Mouse (Mus musculus) hindbrain, embryonic 14.5 days (tissue): ENCODE measurements around the gene Zdhhc7. TPM values are rescaled to one million over a fixed set of nuclear protein-coding genes. Genes with fewer than 3 reads are reported as not detected.

Experiments used
- ATAC-seq: fragments of 200-750 bp; cut with Nextera tagmentation; 2 replicates; pipeline ENCODE4 v1.8.0; 2017; ENCODE audit warnings: moderate number of reproducible peaks, mild to moderate bottlenecking, moderate TSS enrichment, moderate library complexity; ENCODE audit not compliant: low FRiP score
- DNase-seq: peaks from one replicate; pipeline ENCODE4 v3.0.0-alpha.2; 2015; ENCODE audit warnings: low spot score
- H3K27ac ChIP-seq: fragments of 300-500 bp; sonication (generic); 2 replicates; pipeline ENCODE4 v1.5.1; 2014; ENCODE audit warnings: mild to moderate bottlenecking, moderate library complexity
- H3K27me3 ChIP-seq: fragments of 300-500 bp; sonication (generic); 2 replicates; pipeline ENCODE4 v1.6.1; 2014; ENCODE audit warnings: mild to moderate bottlenecking, low read length, mixed read lengths; ENCODE audit not compliant: control insufficient read depth, insufficient read depth
- H3K36me3 ChIP-seq: fragments of 300-500 bp; sonication (generic); replicated peaks from 2 replicates; pipeline ENCODE4 v1.6.1; 2014; ENCODE audit not compliant: control insufficient read depth, insufficient read depth
- H3K4me1 ChIP-seq: fragments of 300-500 bp; sonication (generic); replicated peaks from 2 replicates; pipeline ENCODE4 v1.6.1; 2014; ENCODE audit warnings: antibody characterized with exemption, low read length, mixed read lengths; ENCODE audit not compliant: control insufficient read depth, insufficient read depth
- H3K4me2 ChIP-seq: fragments of 300-500 bp; sonication (generic); replicated peaks from 2 replicates; pipeline ENCODE4 v1.6.1; 2014; ENCODE audit warnings: mild to moderate bottlenecking, moderate library complexity
- H3K4me3 ChIP-seq: fragments of 300-500 bp; sonication (generic); replicated peaks from 2 replicates; pipeline ENCODE4 v1.5.1; 2014; ENCODE audit warnings: mild to moderate bottlenecking, low read length
- H3K9ac ChIP-seq: fragments of 300-500 bp; sonication (generic); 2 replicates; pipeline ENCODE4 v1.6.1; 2014
- H3K9me3 ChIP-seq: fragments of 300-500 bp; sonication (generic); 2 replicates; pipeline ENCODE4 v1.6.1; 2016; ENCODE audit warnings: low read length; ENCODE audit not compliant: control insufficient read depth
- WGBS: fragments of 180-500 bp; shearing (Covaris S2); extraction: QIAGEN DNeasy Blood & Tissue Kit; methylation state at CpG from one replicate; pipeline ENCODE4 v1.1.7; 2014; 5-methylcytosine and 5-hydroxymethylcytosine counted together
- polyA plus RNA-seq: library from polyadenylated mRNA; unstranded; fragments of >200 nt; fragmentation: Nextera tagmentation; extraction: Ambion mirVana; gene quantifications from 2 replicates; pipeline ENCODE4 v1.2.1, GENCODE M21; 2014

Zdhhc7 gene
- polyA plus RNA-seq, 1 experiment from 2014 or later = 26.4 TPM

DNA sequence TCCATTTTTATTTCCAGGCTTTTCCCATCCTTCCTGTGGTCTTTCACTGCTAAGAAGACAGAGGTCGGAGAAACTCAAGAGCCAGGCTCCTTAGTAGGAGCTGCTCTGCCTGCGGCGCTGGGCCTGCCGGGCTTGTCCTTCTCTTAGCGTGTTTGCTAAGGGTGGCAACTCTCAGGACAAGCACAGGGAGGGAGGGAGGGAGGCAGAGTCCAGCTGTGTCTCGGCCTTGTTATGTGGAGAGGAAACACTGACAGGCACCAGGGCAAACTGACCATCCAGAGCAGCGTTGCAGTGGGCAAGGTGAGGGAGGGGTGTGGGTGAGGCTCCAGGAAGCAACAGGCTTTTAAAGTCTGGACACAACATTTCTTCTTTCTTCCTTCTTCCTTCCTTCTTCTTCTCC is 11.8 kb downstream of the Zdhhc7 start:
- Histone ChIP-seq H3K27me3 (no peaks in the 10 kb centered on the region), H3K9ac (no peak overlapping the region), H3K9me3 (no peaks in the 10 kb centered on the region), H3K36me3 (peaks cover 78% of the 10 kb centered on the region), H3K4me2 (no peak overlapping the region), H3K4me1 (no peaks in the 10 kb centered on the region), H3K27ac (no peak overlapping the region), H3K4me3 (no peak overlapping the region)
- DNase-seq (no peak), ATAC-seq (no peak)
- WGBS = 84% methylated on average over 7 of the region's 7 CpGs

- 93% methylated on average over 8 of the region's 8 CpGs for WGBS
- ATAC-seq = no peak
- no peaks in the 10 kb centered on the region for H3K27me3 ChIP-seq
Observed at GRCm38 (mm10) chr8:120084783-120085182, 16.5 kb downstream of the Zdhhc7 start.

DNA sequence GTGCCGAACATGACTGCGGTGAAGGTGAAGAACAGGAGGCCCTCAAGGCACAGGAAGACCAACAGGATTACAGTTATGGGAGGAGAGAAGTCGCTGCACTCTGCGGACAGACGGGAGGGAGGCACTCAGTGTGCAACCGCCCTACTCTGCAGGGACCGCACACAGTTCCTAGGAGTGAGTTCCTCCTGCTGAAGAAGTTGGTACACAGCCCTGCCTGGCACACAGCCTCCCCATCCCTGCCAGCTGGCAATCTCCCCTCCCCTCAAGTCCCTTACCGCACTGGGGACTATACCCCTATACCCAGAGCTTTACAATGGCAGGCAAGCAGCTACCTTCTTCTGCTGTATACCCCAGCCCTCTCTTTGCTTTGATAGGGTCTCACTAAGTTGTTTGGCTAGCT is 18.0 kb downstream of the Zdhhc7 start:
- ATAC-seq = no peak
- no peaks in the 10 kb centered on the region for H3K4me1 ChIP-seq
- no peak overlapping the region for H3K4me3 ChIP-seq
- H3K4me2 ChIP-seq = no peak overlapping the region
- H3K9ac ChIP-seq = no peak overlapping the region
- WGBS = 91% methylated on average over 8 of the region's 8 CpGs
- no peak overlapping the region for H3K27ac ChIP-seq
- H3K36me3 ChIP-seq = peaks cover 78% of the 10 kb centered on the region
- no peaks in the 10 kb centered on the region for H3K9me3 ChIP-seq
- no peaks in the 10 kb centered on the region for H3K27me3 ChIP-seq
- no peak for DNase-seq

More at GRCm38 (mm10) chr8:120084783-120085182, 16.5 kb downstream of the Zdhhc7 start:
- Histone ChIP-seq H3K27ac (no peak overlapping the region), H3K9ac (no peak overlapping the region), H3K4me2 (no peak overlapping the region), H3K36me3 (peaks cover 86% of the 10 kb centered on the region), H3K4me1 (no peaks in the 10 kb centered on the region), H3K4me3 (no peak overlapping the region), H3K9me3 (no peaks in the 10 kb centered on the region)
- DNase-seq = no peak

DNA sequence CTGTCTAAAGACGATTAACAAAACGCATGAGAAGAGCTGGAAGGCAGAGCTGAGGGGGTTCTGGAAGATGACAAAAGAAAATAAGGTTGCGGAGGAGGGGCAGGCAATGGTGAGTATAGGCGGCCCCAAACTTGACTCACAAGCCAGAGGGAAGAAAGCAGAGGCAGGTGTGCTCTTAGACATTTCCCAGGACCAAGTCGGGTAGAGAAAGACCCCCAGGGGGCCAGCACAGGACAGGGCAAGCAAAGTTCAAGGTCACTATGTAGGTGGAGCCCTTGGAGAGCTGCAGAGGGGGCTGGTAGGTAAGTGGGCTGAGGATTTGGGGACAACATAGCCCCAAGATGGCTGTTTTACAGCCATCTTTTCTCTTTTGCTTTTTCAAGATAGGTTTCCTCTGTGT is 21.9 kb downstream of the Zdhhc7 start:
- H3K9me3 ChIP-seq = no peaks in the 10 kb centered on the region
- DNase-seq (no peak), ATAC-seq (no peak)
- H3K36me3 ChIP-seq = peaks cover 40% of the 10 kb centered on the region
- no peak overlapping the region for H3K4me2 ChIP-seq
- H3K27me3 ChIP-seq = no peaks in the 10 kb centered on the region
- no peak overlapping the region for H3K27ac ChIP-seq
- H3K4me1 ChIP-seq = no peaks in the 10 kb centered on the region
- no peak overlapping the region for H3K4me3 ChIP-seq
- 56% methylated on average over 5 of the region's 5 CpGs for WGBS
- no peak overlapping the region for H3K9ac ChIP-seq

- Histone ChIP-seq H3K4me2 (no peak overlapping the region), H3K9ac (no peak overlapping the region), H3K9me3 (no peaks in the 10 kb centered on the region), H3K36me3 (peaks cover 30% of the 10 kb centered on the region), H3K27me3 (no peaks in the 10 kb centered on the region), H3K27ac (no peak overlapping the region), H3K4me1 (no peaks in the 10 kb centered on the region), H3K4me3 (no peak overlapping the region)
- ATAC-seq (no peak), DNase-seq (peak; percentile 84)
- WGBS = 19% methylated on average over 10 of the region's 10 CpGs
Observed at GRCm38 (mm10) chr8:120078080-120078479, 23.2 kb downstream of the Zdhhc7 start.

GRCm38 (mm10) chr8:120075347-120075746 is 25.9 kb downstream of the Zdhhc7 start:
- Histone ChIP-seq H3K4me3 (no peak overlapping the region), H3K36me3 (0 out of 2 replicates have a peak, but pooled peaks cover 3% of the 10 kb centered on the region), H3K4me1 (no peaks in the 10 kb centered on the region), H3K9me3 (no peaks in the 10 kb centered on the region), H3K4me2 (no peak overlapping the region), H3K27me3 (no peaks in the 10 kb centered on the region), H3K9ac (no peak overlapping the region), H3K27ac (no peak overlapping the region)
- ATAC-seq (no peak), DNase-seq (no peak)
- WGBS = 45% methylated on average over 6 of the region's 6 CpGs

DNA sequence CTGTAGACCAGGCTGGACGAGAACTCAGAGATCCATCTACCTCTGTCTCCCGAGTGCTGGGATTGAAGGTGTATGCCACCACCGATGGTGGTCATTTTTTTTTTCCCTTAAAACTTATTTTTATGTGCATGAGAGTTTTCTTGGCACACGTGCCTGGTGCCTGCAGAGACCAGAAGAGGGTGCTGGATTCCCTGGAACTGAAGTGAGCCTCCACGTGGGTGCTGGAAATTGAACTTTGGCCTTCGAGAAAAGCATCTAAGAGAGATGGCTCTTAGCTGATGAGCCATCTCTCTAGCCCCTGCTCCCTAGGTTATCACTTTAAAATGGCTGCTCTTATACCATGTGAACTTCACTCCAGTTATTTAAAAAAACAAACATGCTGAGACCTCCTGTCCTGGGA is 26.8 kb downstream of the Zdhhc7 start:
- H3K4me2 ChIP-seq = no peak overlapping the region
- no peak for DNase-seq
- no peak for ATAC-seq
- no peaks in the 10 kb centered on the region for H3K9me3 ChIP-seq
- no peaks in the 10 kb centered on the region for H3K36me3 ChIP-seq
- no peak overlapping the region for H3K27ac ChIP-seq
- H3K4me3 ChIP-seq = no peak overlapping the region
- H3K9ac ChIP-seq = no peak overlapping the region
- H3K4me1 ChIP-seq = no peaks in the 10 kb centered on the region
- 78% methylated on average over 6 of the region's 6 CpGs for WGBS
- H3K27me3 ChIP-seq = no peaks in the 10 kb centered on the region

GRCm38 (mm10) chr8:120072827-120073226 is 28.5 kb downstream of the Zdhhc7 start:
- 83% methylated on average over 8 of the region's 8 CpGs for WGBS
- H3K36me3 ChIP-seq = no peaks in the 10 kb centered on the region
- H3K9me3 ChIP-seq = no peaks in the 10 kb centered on the region
- no peak overlapping the region for H3K4me2 ChIP-seq
- H3K4me3 ChIP-seq = no peak overlapping the region
- DNase-seq (no peak), ATAC-seq (no peak)
- H3K9ac ChIP-seq = no peak overlapping the region
- no peaks in the 10 kb centered on the region for H3K27me3 ChIP-seq
- H3K27ac ChIP-seq = no peak overlapping the region
- no peaks in the 10 kb centered on the region for H3K4me1 ChIP-seq

DNA sequence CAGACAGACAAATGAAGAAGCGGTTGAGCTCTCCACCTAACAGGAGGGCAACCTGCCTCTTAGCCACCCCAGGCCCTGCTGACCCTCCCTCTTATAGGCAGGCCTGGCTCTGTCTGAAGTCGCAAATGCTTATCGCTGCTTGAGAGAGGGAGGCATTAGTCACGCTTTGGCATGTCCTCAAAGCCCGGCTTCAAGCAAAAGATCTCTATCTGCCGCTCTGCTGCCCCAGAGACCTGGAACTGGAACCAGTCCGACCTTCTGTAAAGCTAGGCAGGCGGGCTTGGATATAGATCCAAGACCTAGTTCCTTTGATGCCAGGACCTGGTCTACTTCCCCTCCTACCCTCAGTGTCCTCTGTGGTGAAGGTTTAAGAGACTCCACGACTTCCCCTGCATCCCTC is 29.0 kb downstream of the Zdhhc7 start:
- no peaks in the 10 kb centered on the region for H3K36me3 ChIP-seq
- DNase-seq = no peak
- no peak overlapping the region for H3K27ac ChIP-seq
- H3K4me1 ChIP-seq = no peaks in the 10 kb centered on the region
- WGBS = 60% methylated on average over 9 of the region's 9 CpGs
- H3K27me3 ChIP-seq = no peaks in the 10 kb centered on the region
- no peaks in the 10 kb centered on the region for H3K9me3 ChIP-seq
- H3K4me3 ChIP-seq = no peak overlapping the region
- H3K9ac ChIP-seq = no peak overlapping the region
- no peak overlapping the region for H3K4me2 ChIP-seq
- no peak for ATAC-seq

DNA sequence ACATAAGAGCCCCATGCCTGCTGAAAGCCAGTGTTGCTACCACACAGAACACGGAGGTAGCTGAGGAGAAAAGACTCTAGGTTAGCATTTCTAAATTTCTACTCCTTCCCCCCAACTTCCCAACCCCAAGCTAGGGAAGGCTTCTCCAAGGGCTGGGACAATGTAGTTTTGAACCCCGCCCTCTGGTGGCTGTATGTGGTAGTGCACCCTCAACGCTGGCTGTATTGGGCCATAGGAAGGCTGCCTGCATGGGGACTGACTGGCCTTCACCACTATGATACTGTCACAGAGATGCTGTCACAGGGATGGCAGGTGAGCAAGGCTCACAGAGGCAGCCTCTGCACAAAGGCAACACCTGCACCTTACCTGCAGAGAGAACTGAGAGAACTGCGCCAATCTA is 29.6 kb downstream of the Zdhhc7 start:
- H3K9me3 ChIP-seq = no peaks in the 10 kb centered on the region
- no peaks in the 10 kb centered on the region for H3K27me3 ChIP-seq
- H3K36me3 ChIP-seq = no peaks in the 10 kb centered on the region
- H3K4me1 ChIP-seq = no peaks in the 10 kb centered on the region
- ATAC-seq = 0 out of 2 replicates have a peak, but pooled peaks have one; percentile 55
- peak; percentile 91 for DNase-seq
- WGBS = 26% methylated on average over 4 of the region's 4 CpGs
- H3K27ac ChIP-seq = no peak overlapping the region
- no peak overlapping the region for H3K4me3 ChIP-seq
- no peak overlapping the region for H3K9ac ChIP-seq
- no peak overlapping the region for H3K4me2 ChIP-seq
